ENCODE assay signal across 29 mouse cellular contexts in the genomic region with DNA sequence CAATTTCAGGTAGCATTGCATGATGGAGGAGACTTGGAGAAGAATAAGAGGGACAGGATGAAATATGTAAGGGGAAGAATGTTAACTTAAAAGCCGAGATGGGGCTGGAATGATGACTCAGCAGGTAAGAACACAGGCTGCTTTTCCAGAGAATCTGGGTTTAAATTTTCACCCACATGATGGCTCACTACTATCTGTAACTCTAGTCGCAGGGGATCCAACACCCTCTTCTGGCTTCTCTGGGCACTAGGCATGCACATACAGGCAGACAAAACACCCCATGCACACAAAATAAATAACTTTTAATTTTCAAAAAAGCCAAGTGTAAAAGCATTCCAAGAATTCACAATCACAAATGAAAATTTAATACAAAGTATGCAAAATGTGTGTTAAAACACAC. TPM values are rescaled to one million over a fixed set of nuclear protein-coding genes. Genes with fewer than 3 reads are reported as not detected.
DNase-seq lines count a peak whose midpoint lies in the region; ATAC-seq and TF ChIP-seq lines count a peak whose summit lies in the region.
"Had no signal": no experiment of that assay in that cellular context is flagged by ENCODE, and none has a peak within 500 bp of the region (broad histone marks: within the 10 kb centered on the region; RNA-seq: fewer than 3 reads in every experiment).

No protein-coding gene starts in this region.

- no peaks in the 10 kb centered on the region for H3K27me3 ChIP-seq in kidney, adult 2 months (replicated peaks; ENCODE audit: control insufficient read depth, insufficient read depth, low read length)
- H3K27me3 ChIP-seq: embryonic facial prominence, embryonic 12.5 days; embryonic facial prominence, embryonic 15.5 days; hindbrain, embryonic 12.5 days; hindbrain, embryonic 15.5 days had no signal

- H3K4me1 ChIP-seq in kidney, adult 2 months (ENCODE audit: control insufficient read depth, insufficient read depth, low read length) = peaks cover 17% of the 10 kb centered on the region; the same call in 1 of the 2 replicates
- H3K4me1 ChIP-seq: embryonic facial prominence, embryonic 12.5 days had no signal

- no peak overlapping the region for H3K27ac ChIP-seq in kidney, adult 2 months (ENCODE audit: insufficient read depth, low read depth, low read length)
- peak overlapping the region; percentile 74 for H3K27ac ChIP-seq in left cerebral cortex, adult 2 months
- H3K27ac ChIP-seq: embryonic facial prominence, embryonic 12.5 days; embryonic facial prominence, embryonic 15.5 days; hindbrain, embryonic 12.5 days; hindbrain, embryonic 15.5 days had no signal

- no peak for TF ChIP-seq CTCF in kidney, adult 2 months (conservative IDR thresholded peaks at IDR 0.05; ENCODE audit: insufficient read depth, insufficient read length, low read depth, low read length)
- peak; percentile 14 for TF ChIP-seq CTCF in left cerebral cortex, adult 2 months (IDR thresholded peaks at IDR 0.05)

- no peaks in the 10 kb centered on the region for H3K36me3 ChIP-seq in kidney, adult 2 months (ENCODE audit: control insufficient read depth, insufficient read depth, low read length)
- H3K36me3 ChIP-seq: embryonic facial prominence, embryonic 12.5 days; embryonic facial prominence, embryonic 15.5 days; hindbrain, embryonic 12.5 days; hindbrain, embryonic 15.5 days had no signal

- ATAC-seq in frontal cortex, adult (ENCODE audit: low TSS enrichment) = peak; percentile 52
- ATAC-seq: forebrain, embryonic 14.5 days had no signal

- no peak overlapping the region for H3K4me3 ChIP-seq in kidney, adult 2 months (ENCODE audit: insufficient read depth, low read depth, low read length)
- no peak overlapping the region for H3K4me3 ChIP-seq in left cerebral cortex, adult 2 months
- H3K4me3 ChIP-seq: embryonic facial prominence, embryonic 12.5 days; embryonic facial prominence, embryonic 15.5 days; hindbrain, embryonic 12.5 days; hindbrain, embryonic 15.5 days had no signal

- 43% methylated on average over 2 of the region's 2 CpGs for WGBS in kidney, adult 2 months

- no peak for DNase-seq in frontal cortex, postnatal 14 days (ENCODE audit: low spot score in 2 of 2)
- DNase-seq in kidney, adult 2 months = peak; percentile 11
- DNase-seq in kidney, adult 18-20 months = no peak
- no peak for DNase-seq in left cerebral cortex, adult 2 months (ENCODE audit: extremely low spot score in 1 of 2, low spot score in 2 of 2)
- DNase-seq in left cerebral cortex, adult 9 months (ENCODE audit: low spot score in 2 of 2) = no peak
- no peak for DNase-seq in lung, postnatal 25 days (ENCODE audit: low spot score)
- DNase-seq: adrenal gland, adult 2 months; adrenal gland, postnatal 25 days; cerebellum, adult 18-20 months; cerebellum, adult 9-10 months; cerebellum, postnatal 25 days; gastrocnemius, postnatal 10 days; gastrocnemius, postnatal 36 days had no signal

- intact Hi-C loops in left cerebral cortex, adult 2 months (cut with DNase I) = loop anchor here (2.0 to 5.0 kb wide), 2 partner anchors 28 to 252 kb away; a partner anchor contains a TSS

- no peak for TF ChIP-seq POLR2A in kidney, adult 2 months (IDR thresholded peaks at IDR 0.05; ENCODE audit: low read depth, low read length)

RNA-seq across cellular contexts. Expression of a gene that starts 25.8 kb away (rescaled TPM):
- polyA plus RNA-seq in kidney, adult 2 months (2012; rRNA removed) = 526 and 582 TPM in 2 replicates
- 10 to 100 TPM; 12.5 TPM for total RNA-seq in left cerebral cortex, adult 2 months (2021)
- total RNA-seq: common myeloid progenitor, adult 5-6 weeks; gastrocnemius, adult 18-20 months; gastrocnemius, postnatal 36 days; granulocyte monocyte progenitor cell, adult 5-6 weeks; heart, postnatal 25 days; hematopoietic stem cell, adult 5-6 weeks; MEL had no signal
- polyA plus RNA-seq: heart, embryonic 14.5 days had no signal

RNA-seq across cellular contexts. Expression of a gene that starts 52.6 kb away (rescaled TPM):
- polyA plus RNA-seq in kidney, adult 2 months (2012; rRNA removed) = 355 and 358 TPM in 2 replicates
- 1 to 10 TPM; 5.2 to 7.3 TPM for total RNA-seq in left cerebral cortex, adult 2 months (2021)
- total RNA-seq: adrenal gland, adult 2 months; adrenal gland, postnatal 25 days; common myeloid progenitor, adult 5-6 weeks; gastrocnemius, adult 18-20 months; gastrocnemius, postnatal 10 days; gastrocnemius, postnatal 36 days; granulocyte monocyte progenitor cell, adult 5-6 weeks; heart, adult 8-10 months; heart, postnatal 25 days; hematopoietic stem cell, adult 5-6 weeks; MEL had no signal
- polyA plus RNA-seq: adrenal gland, adult 2 months; heart, embryonic 14.5 days; heart, postnatal 0 days; intestine, embryonic 14.5 days had no signal
